Mouse (Mus musculus): ENCODE measurements at regions not wholly inside any gene's neighbourhood (a gene's known extent, or its start where the extent isn't known, plus 50 kb on each side); places are given as distances from the start of the nearest gene placed in this dataset.
"Not testable (repeated sequence)": the region's sequence is repeated elsewhere in the genome, so short reads cannot be mapped to it uniquely, and the experiment has no call there.

GRCm38 (mm10) chr2:63706643-63707042 is 391.2 kb downstream of the Fign start:
- no peak overlapping the region for H3K4me3 ChIP-seq
- peaks cover 20% of the 10 kb centered on the region for H3K4me1 ChIP-seq (replicated peaks)
- H3K9me3 ChIP-seq, result no peaks in the 10 kb centered on the region
- H3K36me3 ChIP-seq, result no peaks in the 10 kb centered on the region
- no peaks in the 10 kb centered on the region for H3K27me3 ChIP-seq (ENCODE audit: insufficient read depth, poor library complexity, severe bottlenecking)
- no peak for DNase-seq (ENCODE audit: low spot score)
- H3K27ac ChIP-seq, result no peak overlapping the region

DNA sequence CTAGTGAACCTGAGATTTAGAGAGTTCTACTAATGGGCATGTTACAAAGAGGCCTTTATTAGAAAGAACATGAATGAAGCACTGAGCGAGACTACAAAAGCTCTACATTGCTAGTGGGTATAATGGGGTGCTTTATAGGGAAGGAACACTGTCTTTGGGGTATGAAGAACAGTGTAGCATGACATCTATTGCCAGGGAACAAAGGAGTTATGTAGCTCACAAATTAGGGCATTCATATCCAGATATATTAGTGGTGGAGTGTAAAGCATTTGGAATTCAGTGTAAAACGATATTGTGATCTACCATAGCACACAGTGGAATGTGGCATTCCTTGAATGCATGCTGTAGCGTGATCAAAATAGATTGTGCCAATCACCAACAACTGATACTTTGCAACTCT is 391.7 kb downstream of the Fign start:
- Histone ChIP-seq H3K4me3 (no peak overlapping the region), H3K27ac (no peak overlapping the region), H3K9me3 (no peaks in the 10 kb centered on the region), H3K4me1 (replicated peaks) (peaks cover 21% of the 10 kb centered on the region), H3K27me3 (ENCODE audit: insufficient read depth, poor library complexity, severe bottlenecking) (no peaks in the 10 kb centered on the region), H3K36me3 (no peaks in the 10 kb centered on the region)
- WGBS, result 60% methylated on average over 3 of the region's 3 CpGs
- no peak for DNase-seq (ENCODE audit: low spot score)

DNA sequence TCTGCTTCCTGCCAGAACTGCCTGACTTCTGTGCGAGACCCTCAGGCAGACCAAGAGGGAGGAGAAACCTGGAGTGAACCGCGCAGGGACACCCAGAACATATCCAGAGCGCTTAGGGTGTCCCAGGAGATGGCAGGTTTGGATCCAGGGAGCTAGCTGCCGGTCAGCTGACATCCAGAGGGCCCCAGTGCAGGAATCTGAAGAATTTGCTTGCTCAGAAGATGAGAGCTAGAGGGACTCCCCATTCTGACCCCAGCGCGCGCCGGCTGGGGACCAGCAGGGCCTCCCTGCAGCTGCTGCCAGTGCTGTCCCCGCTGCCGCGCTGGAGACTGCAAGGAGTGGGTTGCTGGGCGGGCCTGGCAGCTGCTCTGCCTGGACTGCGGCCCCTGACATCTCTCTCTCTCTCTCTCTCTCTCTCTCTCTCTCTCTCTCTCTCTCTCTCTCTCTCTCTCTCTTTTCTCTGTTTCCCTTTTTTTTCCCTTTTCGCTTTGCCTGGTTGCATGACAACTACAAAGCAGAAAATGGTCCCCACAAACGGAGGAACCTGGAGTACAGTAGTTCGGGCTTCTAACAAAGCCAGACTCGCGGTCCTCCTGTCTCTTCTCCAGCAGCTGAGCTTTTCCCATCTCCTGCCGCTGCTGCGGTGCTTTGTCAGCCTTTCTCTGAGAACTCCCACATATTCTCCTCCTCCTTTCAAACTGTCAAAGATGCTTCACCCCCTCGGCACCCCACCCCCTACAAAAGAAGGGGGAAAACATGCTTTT is 395.3 kb downstream of the Fign start:
- Histone ChIP-seq H3K4me3 (peak overlapping the region; percentile 52), H3K36me3 (no peaks in the 10 kb centered on the region), H3K9me3 (no peaks in the 10 kb centered on the region), H3K27me3 (ENCODE audit: insufficient read depth, poor library complexity, severe bottlenecking) (no peaks in the 10 kb centered on the region), H3K27ac (peak overlapping the region; percentile 89), H3K4me1 (replicated peaks) (peaks cover 21% of the 10 kb centered on the region)
- DNase-seq (ENCODE audit: low spot score), result peak; percentile 87
- under 1% methylated on average over 22 of the region's 22 CpGs for WGBS

- peak; percentile 11 for DNase-seq (ENCODE audit: low spot score)
- Histone ChIP-seq H3K27me3 (ENCODE audit: insufficient read depth, poor library complexity, severe bottlenecking) (no peaks in the 10 kb centered on the region), H3K4me1 (replicated peaks) (peaks cover 21% of the 10 kb centered on the region), H3K4me3 (peak overlapping the region; percentile 52), H3K27ac (peak overlapping the region; percentile 89), H3K9me3 (no peaks in the 10 kb centered on the region), H3K36me3 (no peaks in the 10 kb centered on the region)
- 17% methylated on average over 13 of the region's 13 CpGs for whole genome bisulfite sequencing
These were observed 396.0 kb downstream of the Fign start for GRCm38 (mm10) chr2:63701861-63702260.

DNA sequence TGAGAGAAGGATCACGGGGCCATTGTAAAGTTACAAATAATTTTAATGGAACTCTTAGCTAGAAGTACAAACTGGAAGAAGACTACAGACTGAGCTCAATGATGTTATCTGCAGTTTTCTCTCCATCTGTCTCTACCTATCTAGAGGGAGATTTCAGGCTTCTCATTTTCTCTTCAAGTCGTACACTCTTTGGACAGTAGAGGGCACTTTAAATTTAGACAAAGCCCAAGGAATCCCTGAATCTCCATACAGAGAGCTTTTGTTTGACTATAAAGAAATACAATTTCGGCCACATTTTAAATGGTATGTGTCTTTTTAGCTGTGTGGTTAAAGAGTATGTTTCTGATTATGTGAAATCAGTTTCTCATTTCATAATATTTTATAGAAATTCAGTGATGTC is 397.6 kb downstream of the Fign start:
- peaks cover 18% of the 10 kb centered on the region for H3K4me1 ChIP-seq (replicated peaks)
- no peaks in the 10 kb centered on the region for H3K27me3 ChIP-seq (ENCODE audit: insufficient read depth, poor library complexity, severe bottlenecking)
- H3K9me3 ChIP-seq, result no peaks in the 10 kb centered on the region
- no peaks in the 10 kb centered on the region for H3K36me3 ChIP-seq
- DNase-seq (ENCODE audit: low spot score), result no peak
- no peak overlapping the region for H3K27ac ChIP-seq
- WGBS, result 21% methylated on average over 3 of the region's 3 CpGs
- no peak overlapping the region for H3K4me3 ChIP-seq

- no peaks in the 10 kb centered on the region for H3K9me3 ChIP-seq
- DNase-seq (ENCODE audit: low spot score), result no peak
- no peaks in the 10 kb centered on the region for H3K36me3 ChIP-seq
- 65% methylated on average over 3 of the region's 3 CpGs for WGBS
- H3K4me1 ChIP-seq (replicated peaks), result 0 out of 2 replicates have a peak, but pooled peaks cover 6% of the 10 kb centered on the region
- no peak overlapping the region for H3K4me3 ChIP-seq
- H3K27ac ChIP-seq, result no peak overlapping the region
- H3K27me3 ChIP-seq (ENCODE audit: insufficient read depth, poor library complexity, severe bottlenecking), result no peaks in the 10 kb centered on the region
These were observed 428.1 kb downstream of the Fign start for GRCm38 (mm10) chr2:63669700-63670099.

GRCm38 (mm10) chr2:63668784-63669183 is 429.1 kb downstream of the Fign start:
- Histone ChIP-seq H3K4me3 (no peak overlapping the region), H3K27ac (no peak overlapping the region), H3K27me3 (ENCODE audit: insufficient read depth, poor library complexity, severe bottlenecking) (no peaks in the 10 kb centered on the region), H3K36me3 (no peaks in the 10 kb centered on the region), H3K4me1 (replicated peaks) (0 out of 2 replicates have a peak, but pooled peaks cover 6% of the 10 kb centered on the region), H3K9me3 (no peaks in the 10 kb centered on the region)
- DNase-seq (ENCODE audit: low spot score), result no peak
- 65% methylated on average over 7 of the region's 7 CpGs for WGBS

GRCm38 (mm10) chr2:63659947-63660346 is 437.9 kb downstream of the Fign start:
- not testable (repeated sequence) for H3K27ac ChIP-seq; H3K27me3 ChIP-seq (ENCODE audit: insufficient read depth, poor library complexity, severe bottlenecking); DNase-seq (ENCODE audit: low spot score); H3K9me3 ChIP-seq; H3K4me3 ChIP-seq; H3K36me3 ChIP-seq; H3K4me1 ChIP-seq (replicated peaks)
- 94% methylated on average over 2 of the region's 2 CpGs for WGBS

All from hindbrain, embryonic 10.5 days (tissue).